25 mouse cellular contexts compared by ENCODE assay signal in genomic region chr12:116888856-116889255, GRCm38 (mm10).
DNase-seq lines count a peak whose midpoint lies in the region; ATAC-seq and TF ChIP-seq lines count a peak whose summit lies in the region.
"Had no signal": no experiment of that assay in that cellular context is flagged by ENCODE, and none has a peak within 500 bp of the region (broad histone marks: within the 10 kb centered on the region; RNA-seq: fewer than 3 reads in every experiment).

No protein-coding gene starts in this region.

- no peak overlapping the region for H3K4me2 ChIP-seq in hindbrain, embryonic 12.5 days (replicated peaks)
- H3K4me2 ChIP-seq in neural tube, embryonic 13.5 days = no peak overlapping the region
- H3K4me2 ChIP-seq in hindbrain, postnatal 0 days (ENCODE audit: low read depth, low read length) = no peak overlapping the region
- H3K4me2 ChIP-seq in neural tube, embryonic 15.5 days = no peak overlapping the region
- H3K4me2 ChIP-seq: heart, embryonic 11.5 days; kidney, embryonic 15.5 days; limb, embryonic 12.5 days; liver, embryonic 15.5 days; lung, embryonic 14.5 days; stomach, embryonic 15.5 days had no signal

- peak overlapping the region; percentile 76; the same call in 1 of the 2 replicates for H3K27ac ChIP-seq in hindbrain, embryonic 12.5 days
- H3K27ac ChIP-seq in hindbrain, embryonic 10.5 days = no peak overlapping the region
- peak overlapping the region; percentile 88 for H3K27ac ChIP-seq in neural tube, embryonic 13.5 days (replicated peaks)
- H3K27ac ChIP-seq in hindbrain, postnatal 0 days = no peak overlapping the region
- H3K27ac ChIP-seq in neural tube, embryonic 15.5 days (replicated peaks) = 0 out of 2 replicates have a peak overlapping the region, but pooled peaks have one; percentile 33
- H3K27ac ChIP-seq: kidney, embryonic 15.5 days; limb, embryonic 12.5 days; liver, embryonic 15.5 days; stomach, embryonic 15.5 days had no signal

- no peak for TF ChIP-seq CTCF in hindbrain, postnatal 0 days (IDR thresholded peaks at IDR 0.05; ENCODE audit: low read depth)

- no peak overlapping the region for H3K4me3 ChIP-seq in hindbrain, embryonic 12.5 days
- H3K4me3 ChIP-seq in hindbrain, embryonic 10.5 days = no peak overlapping the region
- H3K4me3 ChIP-seq in neural tube, embryonic 13.5 days = no peak overlapping the region
- H3K4me3 ChIP-seq in hindbrain, postnatal 0 days (ENCODE audit: low read length) = no peak overlapping the region
- no peak overlapping the region for H3K4me3 ChIP-seq in neural tube, embryonic 15.5 days (replicated peaks)
- H3K4me3 ChIP-seq: kidney, embryonic 15.5 days; limb, embryonic 12.5 days; liver, embryonic 15.5 days; stomach, embryonic 15.5 days had no signal

- no peaks in the 10 kb centered on the region for H3K9me3 ChIP-seq in hindbrain, embryonic 12.5 days (replicated peaks)
- no peaks in the 10 kb centered on the region for H3K9me3 ChIP-seq in hindbrain, embryonic 10.5 days
- H3K9me3 ChIP-seq in neural tube, embryonic 13.5 days = no peaks in the 10 kb centered on the region
- H3K9me3 ChIP-seq in hindbrain, postnatal 0 days (ENCODE audit: low read length) = no peaks in the 10 kb centered on the region
- no peaks in the 10 kb centered on the region for H3K9me3 ChIP-seq in neural tube, embryonic 15.5 days (replicated peaks)
- H3K9me3 ChIP-seq: kidney, embryonic 15.5 days; limb, embryonic 12.5 days; liver, embryonic 15.5 days; stomach, embryonic 15.5 days had no signal

- DNase-seq in hindbrain, embryonic 10.5 days (ENCODE audit: low spot score) = no peak
- DNase-seq in neural tube, embryonic 10.5 days (ENCODE audit: extremely low spot score, low spot score) = no peak
- DNase-seq in hindbrain, postnatal 0 days (ENCODE audit: low spot score) = peak; percentile 62
- DNase-seq in cerebellum, postnatal 10 days = no peak
- no peak for DNase-seq in adrenal gland, adult 2 months
- DNase-seq: adrenal gland, postnatal 10 days; B cell, adult 2 months; cerebellum, adult 11-12 months; cerebellum, postnatal 14 days; gastrocnemius, postnatal 10 days; heart, postnatal 36 days; kidney, adult 11 months; kidney, postnatal 25 days; lung, embryonic 14.5 days; right cerebral cortex, postnatal 25 days had no signal

- peaks cover 18% of the 10 kb centered on the region for H3K4me1 ChIP-seq in hindbrain, embryonic 12.5 days
- H3K4me1 ChIP-seq in hindbrain, embryonic 10.5 days (replicated peaks) = peaks cover 12% of the 10 kb centered on the region
- peaks cover 47% of the 10 kb centered on the region for H3K4me1 ChIP-seq in neural tube, embryonic 13.5 days (replicated peaks)
- H3K4me1 ChIP-seq in hindbrain, postnatal 0 days (ENCODE audit: insufficient read depth, low read length) = peaks cover 11% of the 10 kb centered on the region
- peaks cover 40% of the 10 kb centered on the region for H3K4me1 ChIP-seq in neural tube, embryonic 15.5 days
- H3K4me1 ChIP-seq: kidney, embryonic 15.5 days; limb, embryonic 12.5 days; liver, embryonic 15.5 days; stomach, embryonic 15.5 days had no signal

- 70% methylated on average over 2 of the region's 2 CpGs for WGBS in hindbrain, embryonic 12.5 days
- WGBS in hindbrain, embryonic 10.5 days = 80% methylated on average over 2 of the region's 2 CpGs
- WGBS in neural tube, embryonic 13.5 days = 56% methylated on average over 2 of the region's 2 CpGs
- WGBS in hindbrain, postnatal 0 days = 42% methylated on average over 2 of the region's 2 CpGs
- 47% methylated on average over 2 of the region's 2 CpGs for WGBS in neural tube, embryonic 15.5 days

- no peaks in the 10 kb centered on the region; the same call in 1 of the 2 replicates for H3K27me3 ChIP-seq in hindbrain, embryonic 12.5 days
- H3K27me3 ChIP-seq in hindbrain, embryonic 10.5 days (ENCODE audit: insufficient read depth, poor library complexity, severe bottlenecking) = no peaks in the 10 kb centered on the region
- H3K27me3 ChIP-seq in neural tube, embryonic 13.5 days = no peaks in the 10 kb centered on the region
- no peaks in the 10 kb centered on the region for H3K27me3 ChIP-seq in hindbrain, postnatal 0 days (ENCODE audit: insufficient read depth, low read length)
- H3K27me3 ChIP-seq in neural tube, embryonic 15.5 days (replicated peaks) = no peaks in the 10 kb centered on the region
- H3K27me3 ChIP-seq: kidney, embryonic 15.5 days; limb, embryonic 12.5 days; liver, embryonic 15.5 days; stomach, embryonic 15.5 days had no signal

- no peak overlapping the region for H3K9ac ChIP-seq in hindbrain, embryonic 12.5 days
- no peak overlapping the region for H3K9ac ChIP-seq in neural tube, embryonic 13.5 days
- H3K9ac ChIP-seq in hindbrain, postnatal 0 days (replicated peaks; ENCODE audit: low read length) = no peak overlapping the region
- H3K9ac ChIP-seq in neural tube, embryonic 15.5 days (replicated peaks) = no peak overlapping the region
- H3K9ac ChIP-seq: kidney, embryonic 15.5 days; limb, embryonic 12.5 days; liver, embryonic 15.5 days; lung, embryonic 14.5 days; stomach, embryonic 15.5 days had no signal

- H3K36me3 ChIP-seq in hindbrain, embryonic 12.5 days = no peaks in the 10 kb centered on the region
- no peaks in the 10 kb centered on the region for H3K36me3 ChIP-seq in hindbrain, embryonic 10.5 days
- H3K36me3 ChIP-seq in neural tube, embryonic 13.5 days = no peaks in the 10 kb centered on the region
- H3K36me3 ChIP-seq in hindbrain, postnatal 0 days (ENCODE audit: insufficient read depth, low read length) = no peaks in the 10 kb centered on the region
- no peaks in the 10 kb centered on the region for H3K36me3 ChIP-seq in neural tube, embryonic 15.5 days
- H3K36me3 ChIP-seq: kidney, embryonic 15.5 days; limb, embryonic 12.5 days; liver, embryonic 15.5 days; stomach, embryonic 15.5 days had no signal

- ATAC-seq in hindbrain, embryonic 12.5 days (ENCODE audit: low FRiP score) = peak; percentile 42
- ATAC-seq in neural tube, embryonic 13.5 days (ENCODE audit: low read depth) = no peak
- ATAC-seq in hindbrain, postnatal 0 days = 0 out of 2 replicates have a peak, but pooled peaks have one; percentile 38
- ATAC-seq in neural tube, embryonic 15.5 days (ENCODE audit: low FRiP score) = no peak
- ATAC-seq: activated CD4-positive, CD25-positive, alpha-beta regulatory T cell, adult 4 months; inflammation-experienced regulatory T-cells, adult 6 months had no signal

Comparison
In these comparisons a context has a peak if more than half of its experiments do, and no peak if none do; other contexts are left out.
1. H3K27ac ChIP-seq: peak in hindbrain, embryonic 12.5 days (single experiment), neural tube, embryonic 13.5 days (single experiment) and neural tube, embryonic 15.5 days (single experiment); none in hindbrain, embryonic 10.5 days (single experiment) and hindbrain, postnatal 0 days (single experiment).
2. ATAC-seq: peak in hindbrain, embryonic 12.5 days (single experiment) and hindbrain, postnatal 0 days (single experiment); none in neural tube, embryonic 13.5 days (single experiment) and neural tube, embryonic 15.5 days (single experiment).